Mouse (Mus musculus) liver, embryonic 16.5 days (tissue): ENCODE data around the gene Asxl2. TPM values are rescaled to one million over a fixed set of nuclear protein-coding genes. Genes with fewer than 3 reads are reported as not detected.

Experiments used
- ATAC-seq: fragments of 200-750 bp; cut with Nextera tagmentation; 2 replicates; pipeline ENCODE4 v1.8.0; 2017; ENCODE audit warnings: low read depth, mild to moderate bottlenecking, moderate number of reproducible peaks, moderate library complexity
- H3K27ac ChIP-seq: fragments of 300-500 bp; sonication (generic); 2 replicates; pipeline ENCODE4 v1.5.1; 2014; ENCODE audit warnings: mild to moderate bottlenecking, low read length
- H3K27me3 ChIP-seq: fragments of 300-500 bp; sonication (generic); 2 replicates; pipeline ENCODE4 v1.6.1; 2014; ENCODE audit warnings: low read depth, low read length, mixed read lengths; ENCODE audit not compliant: control insufficient read depth, insufficient read depth
- H3K36me3 ChIP-seq: fragments of 300-500 bp; sonication (generic); 2 replicates; pipeline ENCODE4 v1.6.1; 2014; ENCODE audit warnings: mild to moderate bottlenecking; ENCODE audit not compliant: control insufficient read depth, insufficient read depth
- H3K4me1 ChIP-seq: fragments of 300-500 bp; sonication (generic); 2 replicates; pipeline ENCODE4 v1.6.1; 2014; ENCODE audit warnings: low read depth, low read length, mixed read lengths; ENCODE audit not compliant: control insufficient read depth
- H3K4me2 ChIP-seq: fragments of 300-500 bp; sonication (generic); 2 replicates; pipeline ENCODE4 v1.6.1; 2014; ENCODE audit warnings: low read depth, low read length, mixed read lengths
- H3K4me3 ChIP-seq: fragments of 300-500 bp; sonication (generic); 2 replicates; pipeline ENCODE4 v1.5.1; 2014; ENCODE audit warnings: low read depth, mild to moderate bottlenecking, low read length
- H3K9ac ChIP-seq: fragments of 300-500 bp; sonication (generic); 2 replicates; pipeline ENCODE4 v1.6.1; 2014; ENCODE audit warnings: low read depth, low read length
- H3K9me3 ChIP-seq: fragments of 300-500 bp; sonication (generic); replicated peaks from 2 replicates; pipeline ENCODE4 v1.6.1; 2016; ENCODE audit warnings: low read length; ENCODE audit not compliant: control insufficient read depth
- WGBS: fragments of 180-500 bp; shearing (Covaris S2); extraction: QIAGEN DNeasy Blood & Tissue Kit; methylation state at CpG from one replicate; pipeline ENCODE4 v1.1.7; 2014; ENCODE audit not compliant: insufficient replicate concordance; 5-methylcytosine and 5-hydroxymethylcytosine counted together
- polyA plus RNA-seq: library from polyadenylated mRNA; unstranded; fragments of >200 nt; fragmentation: Nextera tagmentation; extraction: Ambion mirVana; gene quantifications from 2 replicates; pipeline ENCODE4 v1.2.1, GENCODE M21; 2015

The Asxl2 gene
- polyA plus RNA-seq, 1 experiment from 2014 or later: 10.3 TPM

- Histone ChIP-seq H3K4me3 (no peak overlapping the region), H3K9me3 (no peaks in the 10 kb centered on the region), H3K36me3 (no peaks in the 10 kb centered on the region), H3K27ac (no peak overlapping the region), H3K27me3 (no peaks in the 10 kb centered on the region), H3K4me2 (no peak overlapping the region), H3K4me1 (peaks cover 15% of the 10 kb centered on the region), H3K9ac (no peak overlapping the region)
- WGBS: 14% methylated on average over 1 of the region's 1 CpGs
- no peak for ATAC-seq
Measured at GRCm38 (mm10) chr12:3433736-3434135, 7.1 kb downstream of the Asxl2 start.

GRCm38 (mm10) chr12:3436446-3436845 lies 9.8 kb downstream of the Asxl2 start:
- 76% methylated on average over 5 of the region's 5 CpGs for WGBS
- Histone ChIP-seq H3K36me3 (no peaks in the 10 kb centered on the region), H3K27ac (no peak overlapping the region), H3K9me3 (no peaks in the 10 kb centered on the region), H3K9ac (no peak overlapping the region), H3K4me1 (peaks cover 10% of the 10 kb centered on the region), H3K27me3 (no peaks in the 10 kb centered on the region), H3K4me3 (no peak overlapping the region), H3K4me2 (no peak overlapping the region)
- no peak for ATAC-seq

- Histone ChIP-seq H3K4me2 (no peak overlapping the region), H3K4me3 (no peak overlapping the region), H3K9me3 (no peaks in the 10 kb centered on the region), H3K4me1 (peaks cover 7% of the 10 kb centered on the region), H3K27me3 (no peaks in the 10 kb centered on the region), H3K36me3 (peaks cover under 1% of the 10 kb centered on the region; the same call in 1 of the 2 replicates), H3K27ac (no peak overlapping the region), H3K9ac (no peak overlapping the region)
- WGBS: 76% methylated on average over 1 of the region's 1 CpGs
- no peak for ATAC-seq
Measured at GRCm38 (mm10) chr12:3437815-3438214, 11.2 kb downstream of the Asxl2 start.

GRCm38 (mm10) chr12:3440916-3441315 lies 14.3 kb downstream of the Asxl2 start:
- H3K4me1 ChIP-seq: peaks cover 7% of the 10 kb centered on the region
- no peak overlapping the region for H3K9ac ChIP-seq
- whole genome bisulfite sequencing: 76% methylated on average over 2 of the region's 2 CpGs
- no peak overlapping the region for H3K27ac ChIP-seq
- no peak; the same call in 1 of the 2 replicates for ATAC-seq
- no peaks in the 10 kb centered on the region for H3K9me3 ChIP-seq
- H3K4me3 ChIP-seq: no peak overlapping the region
- peaks cover 3% of the 10 kb centered on the region; the same call in 1 of the 2 replicates for H3K36me3 ChIP-seq
- no peaks in the 10 kb centered on the region for H3K27me3 ChIP-seq
- no peak overlapping the region for H3K4me2 ChIP-seq

GRCm38 (mm10) chr12:3441361-3441760 lies 14.7 kb downstream of the Asxl2 start:
- no peaks in the 10 kb centered on the region for H3K9me3 ChIP-seq
- no peaks in the 10 kb centered on the region for H3K27me3 ChIP-seq
- H3K27ac ChIP-seq: no peak overlapping the region; the same call in 1 of the 2 replicates
- H3K36me3 ChIP-seq: peaks cover 3% of the 10 kb centered on the region; the same call in 1 of the 2 replicates
- H3K4me2 ChIP-seq: peak overlapping the region; percentile 24; the same call in 1 of the 2 replicates
- peak; percentile 47; the same call in 1 of the 2 replicates for ATAC-seq
- no peak overlapping the region for H3K9ac ChIP-seq
- 30% methylated on average over 5 of the region's 5 CpGs for WGBS
- H3K4me1 ChIP-seq: peaks cover 7% of the 10 kb centered on the region
- no peak overlapping the region for H3K4me3 ChIP-seq

- Histone ChIP-seq H3K4me2 (no peak overlapping the region), H3K36me3 (peaks cover 34% of the 10 kb centered on the region), H3K4me1 (no peaks in the 10 kb centered on the region), H3K27ac (no peak overlapping the region), H3K4me3 (no peak overlapping the region), H3K27me3 (no peaks in the 10 kb centered on the region), H3K9ac (no peak overlapping the region), H3K9me3 (no peaks in the 10 kb centered on the region)
- WGBS: 83% methylated on average over 3 of the region's 3 CpGs
- ATAC-seq: no peak
Measured at GRCm38 (mm10) chr12:3453554-3453953, 26.9 kb downstream of the Asxl2 start.

GRCm38 (mm10) chr12:3463087-3463486 lies 36.4 kb downstream of the Asxl2 start:
- no peak overlapping the region for H3K9ac ChIP-seq
- ATAC-seq: no peak
- no peaks in the 10 kb centered on the region for H3K9me3 ChIP-seq
- no peak overlapping the region for H3K4me3 ChIP-seq
- H3K27ac ChIP-seq: no peak overlapping the region
- no peaks in the 10 kb centered on the region for H3K27me3 ChIP-seq
- peaks cover 15% of the 10 kb centered on the region for H3K36me3 ChIP-seq
- H3K4me1 ChIP-seq: no peaks in the 10 kb centered on the region
- WGBS: 56% methylated on average over 3 of the region's 3 CpGs
- H3K4me2 ChIP-seq: no peak overlapping the region

GRCm38 (mm10) chr12:3499662-3500061 lies 73.0 kb downstream of the Asxl2 start:
- no peak overlapping the region for H3K9ac ChIP-seq
- ATAC-seq: no peak
- no peaks in the 10 kb centered on the region for H3K27me3 ChIP-seq
- no peaks in the 10 kb centered on the region for H3K9me3 ChIP-seq
- no peaks in the 10 kb centered on the region for H3K4me1 ChIP-seq
- no peak overlapping the region for H3K4me3 ChIP-seq
- 73% methylated on average over 4 of the region's 4 CpGs for WGBS
- no peak overlapping the region for H3K27ac ChIP-seq
- H3K4me2 ChIP-seq: no peak overlapping the region
- H3K36me3 ChIP-seq: peaks cover 28% of the 10 kb centered on the region

GRCm38 (mm10) chr12:3500071-3500470 lies 73.4 kb downstream of the Asxl2 start:
- no peak overlapping the region for H3K9ac ChIP-seq
- ATAC-seq: 0 out of 2 replicates have a peak, but pooled peaks have one; percentile 21
- no peak overlapping the region for H3K4me2 ChIP-seq
- H3K27me3 ChIP-seq: no peaks in the 10 kb centered on the region
- 83% methylated on average over 6 of the region's 6 CpGs for WGBS
- H3K36me3 ChIP-seq: peaks cover 27% of the 10 kb centered on the region
- H3K4me3 ChIP-seq: no peak overlapping the region
- H3K27ac ChIP-seq: no peak overlapping the region
- H3K4me1 ChIP-seq: no peaks in the 10 kb centered on the region
- no peaks in the 10 kb centered on the region for H3K9me3 ChIP-seq
